Mouse (Mus musculus) testis, postnatal 10 days (tissue): ENCODE results near the gene Magea6.
"Not testable (repeated sequence)": the region's sequence is repeated elsewhere in the genome, so short reads cannot be mapped to it uniquely, and the experiment has no call there.

Experiments used
- DNase-seq: peaks from one replicate; pipeline ENCODE4 v3.0.0; 2021; ENCODE audit warnings: low spot score

The Magea6 gene

GRCm38 (mm10) chrX:154935887-154936286 lies at the start of gene Magea6:
Magea6 (minus strand) TSS chrX:154935987.
- not testable (repeated sequence) for DNase-seq

GRCm38 (mm10) chrX:154949405-154949804 lies 13.6 kb upstream of the Magea6 start, which contains the start of gene Magea3:
Magea3 (minus strand) TSS chrX:154949505.
- not testable (repeated sequence) for DNase-seq

- not testable (repeated sequence) for DNase-seq
These were observed 45.6 kb downstream of the Magea6 start, which contains the start of gene Cldn34b1 for GRCm38 (mm10) chrX:154890167-154890566. Cldn34b1 (minus strand) TSS chrX:154890267.
